Mouse (Mus musculus): Measurements from ENCODE around the gene Iqcg. TPM values are rescaled to one million over a fixed set of nuclear protein-coding genes. Genes with fewer than 3 reads are reported as not detected.
A peak's percentile ranks its signal among the peaks of the same experiment; 100 is the strongest.

The Iqcg gene
- polyA plus RNA-seq, 1 experiment from 2014 or later, result 1.7 TPM

DNA sequence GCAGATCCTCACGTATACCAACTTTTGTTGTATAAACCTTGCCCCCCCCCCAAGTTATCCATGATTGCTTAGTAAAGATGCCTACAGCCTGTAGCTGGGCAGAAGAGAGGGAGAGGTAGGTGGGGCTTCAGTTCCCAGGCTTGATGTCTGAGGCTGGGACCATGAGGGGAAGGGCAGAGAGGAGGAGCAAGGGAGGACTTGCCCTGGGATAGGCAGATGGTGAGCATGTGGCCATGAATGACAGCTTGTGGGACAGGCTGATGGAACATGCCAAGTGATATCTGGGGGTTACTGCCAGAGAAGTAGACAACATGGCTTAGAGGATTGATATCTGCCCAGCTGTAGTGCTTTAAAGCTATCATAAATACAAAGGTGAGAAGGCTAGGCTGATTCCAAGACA, 8.0 kb downstream of the Iqcg start:
- WGBS, result 93% methylated on average over 1 of the region's 1 CpGs
- no peak for ATAC-seq
- Histone ChIP-seq H3K4me3 (replicated peaks) (no peak overlapping the region), H3K36me3 (no peaks in the 10 kb centered on the region), H3K4me1 (replicated peaks) (no peaks in the 10 kb centered on the region), H3K27me3 (replicated peaks) (no peaks in the 10 kb centered on the region), H3K9ac (no peak overlapping the region), H3K9me3 (no peaks in the 10 kb centered on the region), H3K4me2 (replicated peaks) (no peak overlapping the region), H3K27ac (no peak overlapping the region)

DNA sequence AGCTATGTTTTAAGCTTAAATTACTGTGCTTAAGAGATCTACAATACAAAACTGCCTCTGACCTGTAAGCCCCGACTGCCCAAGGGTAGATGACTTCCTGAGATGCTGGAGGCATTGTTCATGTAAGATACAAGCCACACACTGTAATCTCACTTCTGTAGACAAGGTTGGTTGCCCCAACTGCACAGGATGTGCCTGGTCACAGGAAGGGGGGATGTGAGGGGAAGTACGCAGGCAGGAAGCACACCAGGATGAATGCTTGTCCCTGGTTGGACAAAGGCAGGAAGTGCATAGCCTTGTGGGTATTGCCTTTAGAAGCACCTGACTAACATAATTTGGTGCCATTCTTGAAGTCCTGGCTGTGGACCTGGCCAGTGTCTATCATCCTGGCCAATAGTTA, 12.8 kb downstream of the Iqcg start:
- Histone ChIP-seq H3K9me3 (no peaks in the 10 kb centered on the region), H3K9ac (no peak overlapping the region), H3K4me1 (replicated peaks) (no peaks in the 10 kb centered on the region), H3K36me3 (no peaks in the 10 kb centered on the region), H3K27me3 (replicated peaks) (no peaks in the 10 kb centered on the region), H3K4me3 (replicated peaks) (no peak overlapping the region), H3K27ac (no peak overlapping the region), H3K4me2 (replicated peaks) (no peak overlapping the region)
- ATAC-seq, result no peak
- 77% methylated on average over 2 of the region's 2 CpGs for WGBS

DNA sequence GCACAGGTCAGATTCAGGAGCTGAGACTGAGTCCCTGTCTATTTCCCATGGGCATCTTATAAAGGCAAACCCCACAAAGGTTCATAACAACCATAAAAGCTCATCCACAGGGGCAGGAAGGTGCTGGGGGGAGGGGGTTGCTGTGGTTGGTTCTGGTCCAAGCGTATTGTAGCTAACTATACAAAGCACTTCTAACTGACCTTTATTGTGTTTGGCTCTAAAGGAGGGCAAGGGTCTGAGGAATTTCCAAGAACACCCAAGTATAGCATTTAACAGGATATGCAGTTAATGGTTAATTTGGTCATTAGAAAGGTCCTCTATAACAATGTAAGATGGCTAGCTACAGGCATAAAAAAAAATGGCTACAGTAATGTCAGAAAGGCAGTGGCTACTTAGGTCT, 13.3 kb downstream of the Iqcg start:
- Histone ChIP-seq H3K36me3 (no peaks in the 10 kb centered on the region), H3K4me2 (replicated peaks) (no peak overlapping the region), H3K27ac (no peak overlapping the region), H3K9ac (no peak overlapping the region), H3K4me1 (replicated peaks) (no peaks in the 10 kb centered on the region), H3K27me3 (replicated peaks) (no peaks in the 10 kb centered on the region), H3K9me3 (no peaks in the 10 kb centered on the region), H3K4me3 (replicated peaks) (no peak overlapping the region)
- WGBS, result 92% methylated on average over 1 of the region's 1 CpGs
- no peak for ATAC-seq

DNA sequence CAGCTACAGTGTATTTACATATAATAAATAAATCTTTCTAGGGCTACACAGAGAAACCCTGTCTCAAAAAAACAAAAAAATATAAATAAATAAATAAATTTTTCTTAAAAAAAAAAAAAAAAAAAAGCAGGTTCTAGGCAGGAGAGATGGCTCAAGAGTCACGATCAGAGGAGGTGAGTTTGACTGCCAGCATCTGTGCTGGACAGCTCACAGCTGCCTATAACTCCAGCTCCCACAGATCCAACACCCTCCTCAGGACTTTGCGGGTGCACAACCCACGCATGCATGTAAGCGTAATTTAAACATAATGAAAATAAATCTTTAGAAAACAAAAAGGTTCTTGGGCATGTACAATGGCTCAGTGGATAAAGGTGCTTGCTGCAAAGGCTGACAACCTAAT, 20.0 kb downstream of the Iqcg start:
- Histone ChIP-seq H3K4me3 (replicated peaks) (no peak overlapping the region), H3K4me2 (replicated peaks) (no peak overlapping the region), H3K36me3 (no peaks in the 10 kb centered on the region), H3K9ac (no peak overlapping the region), H3K9me3 (no peaks in the 10 kb centered on the region), H3K27me3 (replicated peaks) (no peaks in the 10 kb centered on the region), H3K4me1 (replicated peaks) (no peaks in the 10 kb centered on the region), H3K27ac (no peak overlapping the region)
- ATAC-seq, result no peak
- WGBS, result 73% methylated on average over 4 of the region's 4 CpGs

DNA sequence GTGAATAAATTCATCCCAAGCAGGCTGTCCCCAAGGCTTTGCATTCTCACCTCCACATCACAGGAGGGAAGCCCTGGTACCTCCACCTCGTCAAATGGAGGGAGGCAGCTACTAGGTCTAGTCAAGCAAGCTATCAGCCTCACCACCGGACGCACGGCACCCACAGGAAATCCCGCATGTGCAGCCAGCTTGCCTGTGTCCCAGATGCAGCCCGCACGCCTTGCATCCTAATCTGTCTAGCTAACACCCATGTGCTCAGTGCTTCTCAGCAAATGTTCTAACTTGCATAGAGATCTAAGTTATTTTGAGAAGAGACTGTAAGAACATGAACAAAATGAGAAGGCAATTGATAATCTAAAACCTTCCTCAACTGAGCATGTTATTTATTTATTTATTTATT, 29.7 kb downstream of the Iqcg start:
- 86% methylated on average over 7 of the region's 7 CpGs for WGBS

DNA sequence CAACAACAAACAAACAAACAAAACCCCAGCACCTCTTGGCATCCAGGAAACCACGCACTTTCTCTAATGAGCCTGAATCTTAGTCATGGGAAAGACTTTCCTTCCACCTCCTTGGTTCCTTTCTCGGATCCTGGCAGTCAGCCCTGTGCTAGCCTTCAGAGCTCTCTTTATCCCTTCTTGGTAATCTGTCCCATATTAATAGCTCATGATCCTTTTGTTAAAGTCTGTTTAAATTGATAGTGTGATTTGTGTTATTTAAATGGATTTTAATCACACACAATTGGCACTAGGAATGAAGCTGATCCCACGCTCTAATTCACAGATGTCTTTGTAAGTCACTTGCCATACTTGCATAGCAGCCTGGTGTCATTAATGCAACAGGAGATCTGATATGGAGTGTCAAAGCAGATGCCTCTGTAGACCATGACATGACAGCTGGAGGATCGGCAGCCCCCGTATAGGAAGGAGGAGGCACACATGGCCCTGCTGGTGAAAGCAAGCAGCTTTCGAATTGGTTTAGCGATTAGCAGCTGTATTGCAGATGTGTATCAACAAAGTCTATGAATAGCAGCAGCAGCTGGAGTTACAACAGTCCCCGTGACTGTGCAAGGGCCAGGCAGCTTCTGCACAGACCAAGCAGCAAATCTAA, 31.4 kb downstream of the Iqcg start:
- Histone ChIP-seq H3K27me3 (replicated peaks) (no peaks in the 10 kb centered on the region), H3K27ac (no peak overlapping the region), H3K4me3 (replicated peaks) (no peak overlapping the region), H3K4me2 (replicated peaks) (no peak overlapping the region), H3K4me1 (replicated peaks) (0 out of 2 replicates have a peak, but pooled peaks cover 4% of the 10 kb centered on the region), H3K9ac (no peak overlapping the region), H3K9me3 (no peaks in the 10 kb centered on the region), H3K36me3 (no peaks in the 10 kb centered on the region)
- WGBS, result 60% methylated on average over 8 of the region's 8 CpGs
- peak; percentile 34; the same call in 1 of the 2 replicates for ATAC-seq

More for the DNA sequence above, 29.7 kb downstream of the Iqcg start:
- no peaks in the 10 kb centered on the region for H3K9me3 ChIP-seq
- H3K4me1 ChIP-seq (replicated peaks), result 0 out of 2 replicates have a peak, but pooled peaks cover 4% of the 10 kb centered on the region
- H3K27me3 ChIP-seq (replicated peaks), result no peaks in the 10 kb centered on the region
- H3K9ac ChIP-seq, result no peak overlapping the region
- no peaks in the 10 kb centered on the region for H3K36me3 ChIP-seq
- ATAC-seq, result no peak
- no peak overlapping the region for H3K4me3 ChIP-seq (replicated peaks)
- no peak overlapping the region for H3K27ac ChIP-seq
- H3K4me2 ChIP-seq (replicated peaks), result no peak overlapping the region

DNA sequence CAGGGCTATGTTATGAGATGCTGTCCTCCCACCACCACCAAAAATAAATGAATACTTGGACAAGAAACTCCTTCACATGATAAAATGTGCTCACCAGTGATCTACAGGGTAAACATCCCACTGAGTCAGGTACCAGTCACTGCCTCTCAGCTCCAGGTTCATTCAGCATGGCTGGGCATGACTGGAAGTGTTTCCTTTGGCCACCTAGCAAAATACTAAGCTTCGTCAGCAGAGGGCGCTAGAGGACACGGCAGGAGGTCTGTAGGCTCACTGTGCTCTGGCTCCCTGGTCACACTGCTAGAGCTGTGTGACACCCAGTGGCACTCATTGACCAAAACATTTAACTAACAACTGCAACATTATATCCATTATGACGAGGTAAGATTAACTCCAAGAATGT, 32.3 kb downstream of the Iqcg start:
- Histone ChIP-seq H3K36me3 (no peaks in the 10 kb centered on the region), H3K4me1 (replicated peaks) (peaks cover 8% of the 10 kb centered on the region; the same call in 1 of the 2 replicates), H3K4me3 (replicated peaks) (no peak overlapping the region), H3K27ac (no peak overlapping the region), H3K9ac (no peak overlapping the region), H3K27me3 (replicated peaks) (no peaks in the 10 kb centered on the region), H3K9me3 (no peaks in the 10 kb centered on the region), H3K4me2 (replicated peaks) (no peak overlapping the region)
- 4% methylated on average over 4 of the region's 4 CpGs for WGBS
- ATAC-seq, result peak; percentile 74

DNA sequence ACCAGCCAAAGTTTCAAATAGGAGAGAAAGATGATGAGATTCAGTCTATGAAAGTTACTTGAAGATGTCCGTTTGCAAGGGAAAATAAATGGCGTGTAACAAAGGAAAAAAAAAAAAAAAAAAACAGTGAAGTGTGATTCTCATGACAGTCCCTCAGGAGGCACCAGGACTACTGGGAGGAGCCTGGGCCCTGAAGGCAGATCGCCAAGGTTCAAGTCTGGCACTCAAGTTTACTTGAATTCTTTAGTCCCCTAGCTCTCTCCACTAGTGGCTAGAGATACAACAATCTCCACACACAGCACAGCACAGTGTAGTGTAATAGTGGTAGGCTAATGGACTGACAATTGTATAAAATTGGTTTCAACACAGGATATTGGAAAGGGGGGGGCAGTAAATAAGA, 34.6 kb downstream of the Iqcg start:
- Histone ChIP-seq H3K4me1 (replicated peaks) (peaks cover 12% of the 10 kb centered on the region; the same call in 1 of the 2 replicates), H3K4me3 (replicated peaks) (no peak overlapping the region), H3K27ac (no peak overlapping the region), H3K9me3 (no peaks in the 10 kb centered on the region), H3K4me2 (replicated peaks) (no peak overlapping the region), H3K36me3 (no peaks in the 10 kb centered on the region), H3K27me3 (replicated peaks) (no peaks in the 10 kb centered on the region), H3K9ac (no peak overlapping the region)
- ATAC-seq, result no peak
- WGBS, result 80% methylated on average over 3 of the region's 3 CpGs

DNA sequence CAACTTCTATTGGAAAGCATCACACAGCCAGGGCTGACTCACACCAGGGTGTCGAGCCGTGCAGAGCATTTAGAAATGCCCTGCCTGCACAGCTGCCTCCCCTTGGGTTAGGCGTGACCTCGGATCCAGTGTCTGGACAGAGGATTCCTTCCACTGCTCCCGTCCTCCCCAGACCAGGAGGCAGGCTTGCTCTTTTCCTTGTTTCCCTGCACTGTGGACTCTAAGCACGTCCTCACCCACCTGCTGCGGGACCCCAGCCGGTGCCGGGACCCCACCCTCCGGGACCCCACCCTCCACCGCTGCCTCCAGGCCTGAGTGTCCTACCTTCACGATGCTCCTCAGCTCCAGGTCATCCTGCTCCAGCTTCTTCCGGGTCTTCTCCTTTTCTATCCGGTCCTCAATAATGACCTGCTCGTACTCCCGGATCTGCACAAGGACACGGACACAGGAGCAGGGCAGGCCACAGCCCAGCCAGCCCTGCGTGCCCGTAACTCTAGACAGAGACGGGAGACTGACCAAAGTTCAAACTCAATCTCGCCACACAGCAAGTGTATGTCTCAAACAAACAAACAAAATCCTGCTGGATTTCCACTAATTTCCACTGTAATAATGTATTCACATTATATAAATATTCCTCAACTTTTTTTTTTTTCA, 36.8 kb downstream of the Iqcg start:
- H3K4me2 ChIP-seq (replicated peaks), result peak overlapping the region; percentile 34; the same call in 1 of the 2 replicates
- H3K27ac ChIP-seq, result no peak overlapping the region
- ATAC-seq, result peak; percentile 58; the same call in 1 of the 2 replicates

DNA sequence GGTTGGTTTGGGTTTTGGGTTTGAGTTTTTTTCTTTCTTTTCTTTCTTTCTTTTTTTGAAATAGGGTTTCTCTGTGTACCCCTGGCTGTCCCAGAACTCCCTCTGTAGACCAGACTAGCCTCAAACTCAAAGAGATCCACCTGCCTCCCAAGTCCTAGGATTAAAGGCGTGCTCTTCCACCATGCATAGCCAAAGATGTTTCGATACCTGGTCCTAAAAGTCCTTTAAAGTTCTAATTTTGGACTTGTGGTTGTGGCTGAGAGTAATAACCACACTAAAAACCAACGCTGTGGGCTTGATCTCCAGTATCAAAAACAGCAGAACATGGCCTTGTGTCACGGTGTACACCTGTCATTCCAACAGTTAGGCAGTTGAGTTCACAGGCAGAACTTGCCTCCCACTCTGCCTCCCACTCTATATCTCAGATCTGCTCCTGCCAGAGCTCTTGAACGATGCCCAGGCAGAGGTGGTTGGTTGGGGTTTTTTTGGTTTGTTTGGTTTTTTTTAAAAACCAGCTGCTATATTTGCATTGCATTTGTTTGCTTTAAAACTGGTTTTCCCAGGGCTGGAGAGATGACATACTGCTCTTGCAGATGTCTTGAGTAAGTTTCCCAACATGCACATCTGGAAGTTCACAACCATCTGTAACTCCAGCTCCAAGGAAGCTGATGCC, 38.2 kb downstream of the Iqcg start:
- H3K27me3 ChIP-seq (replicated peaks), result no peaks in the 10 kb centered on the region
- H3K9me3 ChIP-seq, result no peaks in the 10 kb centered on the region
- H3K4me2 ChIP-seq (replicated peaks), result no peak overlapping the region
- no peak overlapping the region for H3K27ac ChIP-seq
- 69% methylated on average over 5 of the region's 5 CpGs for WGBS
- H3K4me3 ChIP-seq (replicated peaks), result no peak overlapping the region
- peaks cover 8% of the 10 kb centered on the region; the same call in 1 of the 2 replicates for H3K4me1 ChIP-seq (replicated peaks)
- ATAC-seq, result peak; percentile 49; the same call in 1 of the 2 replicates
- peaks cover 14% of the 10 kb centered on the region for H3K36me3 ChIP-seq
- H3K9ac ChIP-seq, result no peak overlapping the region

More for the DNA sequence above, 36.8 kb downstream of the Iqcg start:
- Histone ChIP-seq H3K9me3 (no peaks in the 10 kb centered on the region), H3K9ac (no peak overlapping the region), H3K36me3 (peaks cover 2% of the 10 kb centered on the region; the same call in 1 of the 2 replicates), H3K4me1 (replicated peaks) (peaks cover 8% of the 10 kb centered on the region; the same call in 1 of the 2 replicates), H3K4me3 (replicated peaks) (no peak overlapping the region), H3K27me3 (replicated peaks) (no peaks in the 10 kb centered on the region)
- 57% methylated on average over 21 of the region's 21 CpGs for WGBS

DNA sequence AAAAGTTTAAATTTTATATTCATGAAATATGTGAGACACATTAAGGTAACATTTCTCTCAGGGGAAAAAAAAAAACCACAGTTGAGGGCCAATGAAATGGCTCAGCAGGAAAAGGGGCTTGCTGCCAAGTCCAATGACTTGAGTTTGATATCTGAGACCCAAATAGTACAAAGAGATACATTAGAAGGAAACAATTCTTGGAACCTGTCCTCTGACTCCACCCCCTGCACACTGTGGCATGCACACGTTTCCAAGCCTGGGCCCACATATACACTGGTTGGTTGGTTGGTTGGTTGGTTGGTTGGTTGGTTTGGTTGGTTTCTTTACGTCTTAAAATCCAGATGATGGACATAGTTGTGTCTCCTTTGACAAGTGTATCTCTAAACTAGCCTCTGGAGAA, 40.0 kb downstream of the Iqcg start:
- Histone ChIP-seq H3K27ac (no peak overlapping the region), H3K4me3 (replicated peaks) (no peak overlapping the region), H3K4me2 (replicated peaks) (no peak overlapping the region), H3K36me3 (peaks cover 21% of the 10 kb centered on the region), H3K4me1 (replicated peaks) (peaks cover 8% of the 10 kb centered on the region; the same call in 1 of the 2 replicates), H3K9ac (no peak overlapping the region), H3K27me3 (replicated peaks) (no peaks in the 10 kb centered on the region), H3K9me3 (no peaks in the 10 kb centered on the region)
- WGBS, result 85% methylated on average over 2 of the region's 2 CpGs
- no peak for ATAC-seq

DNA sequence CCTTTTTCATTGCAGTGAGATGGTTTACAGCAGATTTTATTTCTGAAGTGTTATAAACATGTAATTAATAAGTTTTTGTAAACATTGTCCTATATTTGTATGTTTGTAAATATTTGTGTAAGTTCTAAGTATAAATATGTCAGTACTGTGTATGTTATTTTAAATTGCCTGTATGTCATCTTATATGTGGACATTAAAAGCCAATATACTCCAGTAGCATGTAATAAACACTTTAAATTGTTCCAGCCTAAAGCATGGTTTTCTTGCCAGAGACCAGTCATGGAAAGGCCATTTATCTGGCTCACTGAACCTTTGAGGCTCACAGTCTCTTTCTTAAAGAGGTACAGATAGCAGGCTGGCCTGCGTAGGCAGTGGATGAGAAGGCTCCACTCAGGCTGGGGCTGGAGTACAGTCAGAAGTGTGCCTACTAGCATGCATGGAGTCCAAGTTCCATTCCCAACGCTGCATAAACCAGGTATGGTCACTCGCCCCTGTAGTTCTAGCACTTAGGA, 40.6 kb downstream of the Iqcg start:
- Histone ChIP-seq H3K9me3 (no peaks in the 10 kb centered on the region), H3K36me3 (peaks cover 21% of the 10 kb centered on the region), H3K27ac (no peak overlapping the region), H3K4me3 (replicated peaks) (no peak overlapping the region), H3K27me3 (replicated peaks) (no peaks in the 10 kb centered on the region), H3K9ac (no peak overlapping the region), H3K4me2 (replicated peaks) (no peak overlapping the region), H3K4me1 (replicated peaks) (peaks cover 8% of the 10 kb centered on the region; the same call in 1 of the 2 replicates)
- ATAC-seq, result 0 out of 2 replicates have a peak, but pooled peaks have one; percentile 41
- 84% methylated on average over 3 of the region's 3 CpGs for WGBS
